Mouse (Mus musculus): ENCODE measurements at regions not wholly inside any gene's neighbourhood (a gene's known extent, or its start where the extent isn't known, plus 50 kb on each side); places are given as distances from the start of the nearest gene placed in this dataset.

DNA sequence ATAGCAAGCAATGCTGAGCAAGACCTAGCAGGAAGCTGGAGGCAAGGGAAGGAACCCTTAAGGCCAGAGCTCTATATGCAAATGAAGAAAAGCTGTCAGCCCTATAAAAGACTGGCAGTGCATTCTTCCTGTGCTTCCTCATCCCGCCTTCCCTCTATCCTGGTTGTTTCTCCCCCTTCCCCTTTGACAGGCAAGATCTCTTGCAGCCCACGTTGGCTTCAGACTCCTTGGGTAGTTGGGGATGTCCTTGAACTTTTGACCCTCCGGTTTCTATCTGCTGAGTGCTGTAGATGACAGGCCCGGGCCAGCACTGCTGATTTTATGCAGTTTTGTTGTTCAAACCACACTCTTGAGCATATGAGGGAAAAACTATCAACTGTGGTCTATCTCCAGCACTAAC lies 68.1 kb downstream of the Phlda1 start:
- Histone ChIP-seq H3K9ac (replicated peaks; ENCODE audit: low read length, poor library complexity, severe bottlenecking) (no peak overlapping the region), H3K4me1 (ENCODE audit: insufficient read depth, low read length) (no peaks in the 10 kb centered on the region), H3K4me3 (ENCODE audit: low read depth, low read length) (no peak overlapping the region), H3K36me3 (ENCODE audit: insufficient read depth, low read length) (no peaks in the 10 kb centered on the region), H3K27ac (ENCODE audit: low read depth, low read length) (no peak overlapping the region), H3K4me2 (ENCODE audit: low read depth, low read length, poor library complexity, severe bottlenecking) (no peak overlapping the region), H3K9me3 (ENCODE audit: low read length) (no peaks in the 10 kb centered on the region), H3K27me3 (ENCODE audit: insufficient read depth, low read length) (no peaks in the 10 kb centered on the region)
- TF ChIP-seq CTCF (IDR thresholded peaks at IDR 0.05) = no peak
- 82% methylated on average over 4 of the region's 4 CpGs for WGBS
- ATAC-seq (ENCODE audit: low FRiP score) (no peak), DNase-seq (ENCODE audit: low spot score) (no peak)

DNA sequence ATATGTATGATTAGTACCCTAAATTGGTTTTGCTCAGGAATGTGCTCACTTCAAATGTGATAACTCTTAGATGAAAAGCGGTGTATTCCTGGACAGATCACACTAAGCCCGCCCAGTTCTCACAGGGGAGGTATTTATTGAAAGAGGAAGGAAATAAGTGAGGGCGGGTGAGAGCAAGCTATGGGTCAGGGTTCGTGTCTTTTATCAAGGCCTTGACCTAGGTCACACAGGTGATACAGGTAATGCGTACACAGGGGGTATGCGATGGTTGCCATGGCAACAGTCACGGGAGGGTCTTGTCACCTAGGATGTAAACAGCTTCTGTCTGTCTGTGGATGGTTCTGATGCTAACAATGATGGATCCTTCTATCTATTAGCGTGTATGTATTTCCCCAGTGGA lies 68.7 kb downstream of the Phlda1 start:
- no peak for DNase-seq (ENCODE audit: low spot score)
- no peaks in the 10 kb centered on the region for H3K27me3 ChIP-seq (ENCODE audit: insufficient read depth, low read length)
- ATAC-seq (ENCODE audit: low FRiP score) = no peak
- H3K4me1 ChIP-seq (ENCODE audit: insufficient read depth, low read length) = no peaks in the 10 kb centered on the region
- no peaks in the 10 kb centered on the region for H3K36me3 ChIP-seq (ENCODE audit: insufficient read depth, low read length)
- no peak overlapping the region for H3K9ac ChIP-seq (replicated peaks; ENCODE audit: low read length, poor library complexity, severe bottlenecking)
- 87% methylated on average over 8 of the region's 8 CpGs for WGBS
- TF ChIP-seq CTCF (IDR thresholded peaks at IDR 0.05) = no peak
- no peak overlapping the region for H3K4me3 ChIP-seq (ENCODE audit: low read depth, low read length)
- H3K9me3 ChIP-seq (ENCODE audit: low read length) = no peaks in the 10 kb centered on the region
- H3K27ac ChIP-seq (ENCODE audit: low read depth, low read length) = no peak overlapping the region
- H3K4me2 ChIP-seq (ENCODE audit: low read depth, low read length, poor library complexity, severe bottlenecking) = no peak overlapping the region

DNA sequence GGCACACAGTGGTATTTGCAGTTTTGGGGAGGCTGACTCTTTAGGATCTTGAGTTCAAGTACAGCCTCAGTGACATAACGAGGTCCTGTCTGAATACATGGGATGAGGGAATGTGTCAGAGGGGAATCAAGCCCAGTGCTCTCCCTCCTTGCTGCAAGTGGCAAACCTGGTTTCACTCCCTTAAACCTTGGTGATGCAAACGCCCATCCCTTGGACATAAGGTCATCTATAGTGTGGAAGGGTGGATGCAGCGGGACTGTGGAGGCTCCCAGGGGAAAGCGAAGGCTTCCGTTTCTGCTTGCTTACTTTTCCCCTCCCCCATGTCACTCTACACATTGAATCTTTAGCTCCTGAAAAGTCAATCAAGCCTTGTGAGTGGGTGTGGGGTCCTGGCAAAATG lies 69.2 kb downstream of the Phlda1 start:
- DNase-seq (ENCODE audit: low spot score) (no peak), ATAC-seq (ENCODE audit: low FRiP score) (no peak)
- 72% methylated on average over 5 of the region's 5 CpGs for WGBS
- Histone ChIP-seq H3K36me3 (ENCODE audit: insufficient read depth, low read length) (no peaks in the 10 kb centered on the region), H3K4me2 (ENCODE audit: low read depth, low read length, poor library complexity, severe bottlenecking) (no peak overlapping the region), H3K4me3 (ENCODE audit: low read depth, low read length) (no peak overlapping the region), H3K9ac (replicated peaks; ENCODE audit: low read length, poor library complexity, severe bottlenecking) (no peak overlapping the region), H3K27me3 (ENCODE audit: insufficient read depth, low read length) (no peaks in the 10 kb centered on the region), H3K27ac (ENCODE audit: low read depth, low read length) (no peak overlapping the region), H3K4me1 (ENCODE audit: insufficient read depth, low read length) (no peaks in the 10 kb centered on the region), H3K9me3 (ENCODE audit: low read length) (no peaks in the 10 kb centered on the region)
- TF ChIP-seq CTCF (IDR thresholded peaks at IDR 0.05) = no peak

DNA sequence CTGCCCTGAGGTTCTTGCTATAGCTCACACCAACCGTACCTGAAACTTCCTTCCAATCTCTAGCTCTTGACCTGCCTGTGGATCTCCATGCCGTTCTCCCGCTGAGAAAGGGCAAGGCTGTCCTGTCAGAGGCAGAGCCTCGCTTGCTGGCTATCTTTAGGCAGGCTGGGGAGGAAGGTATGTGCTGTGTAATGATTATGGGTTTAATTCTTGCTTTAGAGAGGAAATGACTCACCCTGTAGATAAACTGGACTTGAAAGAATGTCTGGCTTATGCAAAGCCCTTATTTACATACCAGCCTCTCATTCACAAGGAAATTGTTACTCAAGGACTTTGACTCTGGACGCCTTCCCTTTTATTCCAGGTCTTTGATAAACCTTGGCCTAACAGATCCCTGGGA lies 69.8 kb downstream of the Phlda1 start:
- WGBS = 58% methylated on average over 5 of the region's 5 CpGs
- no peaks in the 10 kb centered on the region for H3K9me3 ChIP-seq (ENCODE audit: low read length)
- H3K4me2 ChIP-seq (ENCODE audit: low read depth, low read length, poor library complexity, severe bottlenecking) = no peak overlapping the region
- H3K9ac ChIP-seq (replicated peaks; ENCODE audit: low read length, poor library complexity, severe bottlenecking) = no peak overlapping the region
- H3K4me1 ChIP-seq (ENCODE audit: insufficient read depth, low read length) = no peaks in the 10 kb centered on the region
- DNase-seq (ENCODE audit: low spot score) (no peak), ATAC-seq (ENCODE audit: low FRiP score) (no peak)
- no peak overlapping the region for H3K27ac ChIP-seq (ENCODE audit: low read depth, low read length)
- no peak for TF ChIP-seq CTCF (IDR thresholded peaks at IDR 0.05)
- H3K36me3 ChIP-seq (ENCODE audit: insufficient read depth, low read length) = no peaks in the 10 kb centered on the region
- H3K4me3 ChIP-seq (ENCODE audit: low read depth, low read length) = no peak overlapping the region
- H3K27me3 ChIP-seq (ENCODE audit: insufficient read depth, low read length) = no peaks in the 10 kb centered on the region

DNA sequence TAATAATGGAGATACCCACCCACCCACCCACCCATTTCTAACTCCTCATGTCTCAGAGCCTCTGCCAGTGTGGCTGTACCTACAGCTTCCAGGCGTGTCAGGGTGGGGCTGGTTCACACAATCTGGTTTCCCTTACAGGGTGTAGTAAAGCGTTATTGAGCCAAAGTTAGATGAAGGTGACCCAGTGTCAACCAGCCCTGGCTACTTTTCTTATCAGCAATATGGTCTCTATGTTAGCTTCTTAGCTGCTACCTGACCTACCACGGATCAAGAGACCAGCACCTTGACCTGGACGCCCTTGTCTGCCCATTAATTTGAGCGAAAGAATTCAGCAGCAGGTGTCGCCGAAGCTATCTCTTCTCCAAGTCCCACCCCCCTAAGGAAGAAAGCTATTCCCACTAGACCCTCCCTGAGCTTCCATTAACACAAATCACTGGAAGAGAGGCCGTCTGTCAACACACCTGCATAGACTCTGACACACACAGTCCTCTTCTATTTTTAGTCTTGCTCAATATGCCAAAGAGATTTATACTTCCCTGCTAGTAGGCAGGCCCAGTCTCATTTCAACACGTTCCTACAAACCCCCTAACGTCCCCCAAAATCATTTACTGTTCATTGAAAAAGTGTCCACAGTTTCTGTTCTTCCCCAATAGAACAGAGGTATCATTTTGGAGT lies 70.4 kb downstream of the Phlda1 start:
- ATAC-seq (ENCODE audit: low FRiP score) = no peak
- 90% methylated on average over 10 of the region's 10 CpGs for WGBS
- no peaks in the 10 kb centered on the region for H3K27me3 ChIP-seq (ENCODE audit: insufficient read depth, low read length)
- no peak overlapping the region for H3K9ac ChIP-seq (replicated peaks; ENCODE audit: low read length, poor library complexity, severe bottlenecking)
- no peaks in the 10 kb centered on the region for H3K36me3 ChIP-seq (ENCODE audit: insufficient read depth, low read length)
- TF ChIP-seq CTCF (IDR thresholded peaks at IDR 0.05) = no peak
- no peak for DNase-seq (ENCODE audit: low spot score)
- no peaks in the 10 kb centered on the region for H3K9me3 ChIP-seq (ENCODE audit: low read length)
- H3K4me2 ChIP-seq (ENCODE audit: low read depth, low read length, poor library complexity, severe bottlenecking) = no peak overlapping the region
- H3K4me1 ChIP-seq (ENCODE audit: insufficient read depth, low read length) = no peaks in the 10 kb centered on the region
- H3K4me3 ChIP-seq (ENCODE audit: low read depth, low read length) = no peak overlapping the region
- no peak overlapping the region for H3K27ac ChIP-seq (ENCODE audit: low read depth, low read length)

DNA sequence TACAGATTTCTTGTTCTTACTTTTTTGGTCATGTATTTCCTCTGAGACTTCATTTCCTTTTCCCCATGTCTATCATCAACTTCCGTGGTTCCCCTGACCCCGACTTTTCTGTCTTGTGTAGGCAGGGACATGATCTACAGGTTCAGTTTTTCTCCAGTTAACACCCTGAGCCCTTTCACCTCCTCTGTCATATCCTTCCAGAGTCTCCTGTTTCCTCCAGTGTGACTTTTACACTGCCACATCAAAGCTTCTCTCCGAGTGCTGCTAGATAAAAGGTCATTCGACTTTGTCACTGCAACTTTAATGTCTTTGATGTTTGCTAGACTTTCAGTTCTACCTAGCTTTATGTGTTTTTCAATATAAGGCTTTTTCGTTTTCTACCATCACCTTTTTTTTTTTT lies 72.5 kb downstream of the Phlda1 start:
- TF ChIP-seq CTCF (IDR thresholded peaks at IDR 0.05) = no peak
- Histone ChIP-seq H3K4me3 (ENCODE audit: low read depth, low read length) (no peak overlapping the region), H3K4me2 (ENCODE audit: low read depth, low read length, poor library complexity, severe bottlenecking) (no peak overlapping the region), H3K4me1 (ENCODE audit: insufficient read depth, low read length) (no peaks in the 10 kb centered on the region), H3K36me3 (ENCODE audit: insufficient read depth, low read length) (no peaks in the 10 kb centered on the region), H3K9me3 (ENCODE audit: low read length) (no peaks in the 10 kb centered on the region), H3K27ac (ENCODE audit: low read depth, low read length) (no peak overlapping the region), H3K27me3 (ENCODE audit: insufficient read depth, low read length) (no peaks in the 10 kb centered on the region), H3K9ac (replicated peaks; ENCODE audit: low read length, poor library complexity, severe bottlenecking) (no peak overlapping the region)
- DNase-seq (ENCODE audit: low spot score) = no peak
- no peak for ATAC-seq (ENCODE audit: low FRiP score)
- WGBS = 67% methylated on average over 5 of the region's 5 CpGs
